Mouse (Mus musculus) cortical plate, adult 2 months (tissue): ENCODE results near the gene Wbp2.
A peak's percentile ranks its signal among the peaks of the same experiment; 100 is the strongest.

Experiments
- CTCF ChIP-seq: fragments of 200-500 bp; IDR thresholded peaks from 2 replicates; pipeline ENCODE4 v1.5.1; 2011; ENCODE audit warnings: mild to moderate bottlenecking, control low read depth, low read length; ENCODE audit not compliant: insufficient read depth; ENCODE audit errors: extremely low read depth
- POLR2A ChIP-seq: fragments of 200-500 bp; IDR thresholded peaks from 2 replicates; pipeline ENCODE4 v1.6.1; 2011; ENCODE audit warnings: mild to moderate bottlenecking, low read length, control low read depth; ENCODE audit not compliant: insufficient read depth; ENCODE audit errors: extremely low read depth

DNA sequence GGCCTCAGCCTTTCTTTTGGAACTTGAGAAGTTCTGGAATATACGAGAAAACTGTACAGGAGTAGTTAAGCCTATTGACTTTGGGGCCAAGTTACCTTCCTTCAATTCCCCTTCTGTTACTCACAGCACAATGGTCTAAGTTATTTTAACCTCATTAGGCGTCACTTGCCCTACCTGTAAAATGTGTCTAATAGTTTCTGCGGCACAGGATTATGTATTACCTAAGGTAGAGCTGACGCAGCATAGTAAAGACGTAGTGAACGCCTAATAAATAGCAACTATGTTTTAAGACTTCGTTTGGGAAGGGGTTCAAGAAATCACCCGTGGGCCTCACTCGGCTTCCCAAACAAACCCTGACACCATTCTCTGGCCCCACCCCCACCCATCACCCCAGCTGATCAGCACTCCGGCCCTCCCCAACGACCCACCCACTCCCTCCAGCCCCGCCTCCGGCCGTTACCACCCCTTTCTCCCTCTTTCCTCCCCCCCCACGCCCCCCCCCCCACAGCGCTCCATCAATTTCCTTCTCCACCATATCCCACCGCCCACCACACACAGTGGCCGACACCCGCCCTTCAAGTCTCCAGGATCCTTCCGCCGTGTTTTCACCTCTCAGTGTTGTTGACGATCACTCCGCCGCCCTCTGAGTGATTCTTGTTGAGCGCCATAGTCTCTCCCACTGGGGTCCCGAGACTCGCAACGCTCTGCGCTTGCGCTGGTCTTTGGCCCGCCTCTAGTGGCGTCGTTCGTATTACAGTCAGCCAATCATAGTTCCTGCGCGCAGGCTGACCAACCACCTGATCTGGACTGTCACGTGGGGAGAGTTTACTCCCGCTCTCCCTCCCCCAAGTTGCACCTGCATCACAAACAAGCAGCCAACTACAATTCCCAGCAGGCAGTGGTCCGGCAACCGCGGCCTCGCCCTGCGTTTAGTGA lies at the start of gene Wbp2:
- TF ChIP-seq POLR2A = peak; percentile 93
- TF ChIP-seq CTCF = no peak
